Mouse (Mus musculus) E14TG2a.4 (cell line): ENCODE measurements around the gene Nkain2.

Experiments
- CTCF ChIP-seq: conservative IDR thresholded peaks from 2 replicates; pipeline ENCODE4 v1.5.1; 2014; ENCODE audit warnings: low read length
- NANOG ChIP-seq: IDR thresholded peaks from 2 replicates; pipeline ENCODE4 v1.6.1; 2014; ENCODE audit warnings: borderline replicate concordance, low read length, mixed read lengths

DNA sequence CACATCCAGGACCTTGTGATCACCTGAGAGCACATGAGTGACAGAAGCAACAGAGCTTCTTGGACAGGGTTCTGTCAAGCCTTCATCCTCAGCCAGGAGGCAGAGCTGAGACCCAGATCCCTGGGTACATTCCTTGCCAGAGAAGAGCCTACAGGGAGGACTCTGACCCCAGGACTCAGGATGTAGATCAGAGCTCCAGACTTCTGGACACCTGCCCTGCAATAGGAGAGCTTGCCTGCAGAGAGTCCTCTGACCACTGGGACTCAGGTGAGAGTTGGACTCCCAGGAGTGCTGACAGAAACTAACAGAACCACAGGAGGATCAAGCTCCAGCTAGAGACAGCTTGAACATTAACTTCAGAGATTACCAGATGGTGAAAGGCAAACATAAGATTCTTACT lies 1162.2 kb downstream of the Nkain2 start:
- no peak for TF ChIP-seq CTCF
- no peak for TF ChIP-seq NANOG
